Mouse (Mus musculus): Measurements from ENCODE around the gene Tnxb. TPM values are rescaled to one million over a fixed set of nuclear protein-coding genes. Genes with fewer than 3 reads are reported as not detected.

Tnxb gene
- polyA plus RNA-seq, 1 experiment from 2014 or later = not detected

GRCm38 (mm10) chr17:34664472-34664871 lies 5.9 kb upstream of the Tnxb start:
- Histone ChIP-seq H3K4me2 (ENCODE audit: low read depth, severe bottlenecking) (no peak overlapping the region), H3K27me3 (ENCODE audit: control insufficient read depth, insufficient read depth, low read length) (peaks cover 13% of the 10 kb centered on the region)

GRCm38 (mm10) chr17:34671151-34672066 lies 1.1 kb downstream of the Tnxb start:
- Histone ChIP-seq H3K27ac (replicated peaks; ENCODE audit: low read depth, low read length) (no peak overlapping the region), H3K4me3 (ENCODE audit: low read depth, low read length) (peak overlapping the region; percentile 29), H3K9ac (ENCODE audit: low read length) (peak overlapping the region; percentile 35), H3K4me2 (ENCODE audit: low read depth, severe bottlenecking) (peak overlapping the region; percentile 53), H3K36me3 (ENCODE audit: control insufficient read depth, insufficient read depth, low read length) (no peaks in the 10 kb centered on the region), H3K9me3 (ENCODE audit: control insufficient read depth, low read length) (no peaks in the 10 kb centered on the region), H3K27me3 (ENCODE audit: control insufficient read depth, insufficient read depth, low read length) (peaks cover 48% of the 10 kb centered on the region), H3K4me1 (ENCODE audit: control insufficient read depth, insufficient read depth, low read length) (peaks cover 11% of the 10 kb centered on the region)
- no peak for ATAC-seq (ENCODE audit: insufficient number of reproducible peaks, low FRiP score, low TSS enrichment, low read depth)
- DNase-seq (ENCODE audit: low spot score) = peak; percentile 63
- 10% methylated on average over 93 of the region's 93 CpGs for WGBS

More at GRCm38 (mm10) chr17:34664472-34664871, 5.9 kb upstream of the Tnxb start:
- no peaks in the 10 kb centered on the region for H3K36me3 ChIP-seq (ENCODE audit: control insufficient read depth, insufficient read depth, low read length)
- no peaks in the 10 kb centered on the region; the same call in 1 of the 2 replicates for H3K4me1 ChIP-seq (ENCODE audit: control insufficient read depth, insufficient read depth, low read length)
- H3K9ac ChIP-seq (ENCODE audit: low read length) = no peak overlapping the region
- no peak overlapping the region for H3K27ac ChIP-seq (replicated peaks; ENCODE audit: low read depth, low read length)
- H3K9me3 ChIP-seq (ENCODE audit: control insufficient read depth, low read length) = no peaks in the 10 kb centered on the region
- ATAC-seq (ENCODE audit: insufficient number of reproducible peaks, low FRiP score, low TSS enrichment, low read depth) (no peak), DNase-seq (ENCODE audit: low spot score) (no peak)
- WGBS = 85% methylated on average over 7 of the region's 7 CpGs
- no peak overlapping the region for H3K4me3 ChIP-seq (ENCODE audit: low read depth, low read length)

DNA sequence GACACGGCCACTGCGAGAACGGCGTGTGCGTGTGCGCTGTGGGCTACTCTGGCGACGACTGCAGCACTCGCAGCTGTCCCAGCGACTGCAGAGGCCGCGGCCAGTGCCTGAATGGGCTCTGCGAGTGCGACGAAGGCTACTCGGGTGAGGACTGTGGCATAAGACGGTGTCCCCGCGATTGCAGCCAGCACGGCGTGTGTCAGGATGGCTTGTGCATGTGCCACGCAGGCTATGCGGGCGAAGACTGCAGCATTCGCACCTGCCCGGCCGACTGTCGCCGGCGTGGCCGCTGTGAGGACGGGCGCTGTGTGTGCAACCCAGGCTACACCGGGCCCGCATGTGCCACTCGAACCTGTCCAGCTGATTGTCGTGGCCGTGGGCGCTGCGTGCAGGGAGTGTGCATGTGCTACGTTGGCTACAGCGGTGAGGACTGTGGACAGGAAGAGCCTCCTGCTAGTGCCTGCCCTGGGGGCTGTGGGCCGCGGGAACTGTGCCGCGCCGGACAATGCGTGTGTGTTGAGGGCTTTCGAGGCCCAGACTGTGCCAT lies 2.0 kb downstream of the Tnxb start:
- Histone ChIP-seq H3K9me3 (ENCODE audit: control insufficient read depth, low read length) (no peaks in the 10 kb centered on the region), H3K36me3 (ENCODE audit: control insufficient read depth, insufficient read depth, low read length) (no peaks in the 10 kb centered on the region), H3K4me1 (ENCODE audit: control insufficient read depth, insufficient read depth, low read length) (peaks cover 11% of the 10 kb centered on the region), H3K27me3 (ENCODE audit: control insufficient read depth, insufficient read depth, low read length) (peaks cover 51% of the 10 kb centered on the region), H3K9ac (ENCODE audit: low read length) (no peak overlapping the region), H3K27ac (replicated peaks; ENCODE audit: low read depth, low read length) (no peak overlapping the region), H3K4me3 (ENCODE audit: low read depth, low read length) (peak overlapping the region; percentile 29; the same call in 1 of the 2 replicates), H3K4me2 (ENCODE audit: low read depth, severe bottlenecking) (peak overlapping the region; percentile 53)
- no peak for ATAC-seq (ENCODE audit: insufficient number of reproducible peaks, low FRiP score, low TSS enrichment, low read depth)
- DNase-seq (ENCODE audit: low spot score) = no peak
- 26% methylated on average over 48 of the region's 49 CpGs for WGBS

GRCm38 (mm10) chr17:34673139-34673538 lies 2.8 kb downstream of the Tnxb start:
- Histone ChIP-seq H3K36me3 (ENCODE audit: control insufficient read depth, insufficient read depth, low read length) (no peaks in the 10 kb centered on the region), H3K4me3 (ENCODE audit: low read depth, low read length) (no peak overlapping the region), H3K4me2 (ENCODE audit: low read depth, severe bottlenecking) (no peak overlapping the region), H3K27ac (replicated peaks; ENCODE audit: low read depth, low read length) (no peak overlapping the region), H3K9ac (ENCODE audit: low read length) (no peak overlapping the region), H3K4me1 (ENCODE audit: control insufficient read depth, insufficient read depth, low read length) (peaks cover 11% of the 10 kb centered on the region), H3K9me3 (ENCODE audit: control insufficient read depth, low read length) (no peaks in the 10 kb centered on the region), H3K27me3 (ENCODE audit: control insufficient read depth, insufficient read depth, low read length) (peaks cover 51% of the 10 kb centered on the region)
- DNase-seq (ENCODE audit: low spot score) (no peak), ATAC-seq (ENCODE audit: insufficient number of reproducible peaks, low FRiP score, low TSS enrichment, low read depth) (no peak)
- 91% methylated on average over 7 of the region's 7 CpGs for WGBS

GRCm38 (mm10) chr17:34674524-34675204 lies 4.3 kb downstream of the Tnxb start:
- peaks cover 50% of the 10 kb centered on the region for H3K27me3 ChIP-seq (ENCODE audit: control insufficient read depth, insufficient read depth, low read length)
- H3K4me1 ChIP-seq (ENCODE audit: control insufficient read depth, insufficient read depth, low read length) = peaks cover 11% of the 10 kb centered on the region
- ATAC-seq (ENCODE audit: insufficient number of reproducible peaks, low FRiP score, low TSS enrichment, low read depth) (no peak), DNase-seq (ENCODE audit: low spot score) (no peak)
- 73% methylated on average over 11 of the region's 11 CpGs for WGBS
- no peaks in the 10 kb centered on the region for H3K9me3 ChIP-seq (ENCODE audit: control insufficient read depth, low read length)
- no peak overlapping the region for H3K9ac ChIP-seq (ENCODE audit: low read length)
- H3K36me3 ChIP-seq (ENCODE audit: control insufficient read depth, insufficient read depth, low read length) = no peaks in the 10 kb centered on the region
- H3K4me2 ChIP-seq (ENCODE audit: low read depth, severe bottlenecking) = no peak overlapping the region
- no peak overlapping the region for H3K27ac ChIP-seq (replicated peaks; ENCODE audit: low read depth, low read length)
- H3K4me3 ChIP-seq (ENCODE audit: low read depth, low read length) = no peak overlapping the region

- H3K4me3 ChIP-seq (ENCODE audit: low read depth, low read length) = no peak overlapping the region
- no peak overlapping the region for H3K9ac ChIP-seq (ENCODE audit: low read length)
- H3K4me1 ChIP-seq (ENCODE audit: control insufficient read depth, insufficient read depth, low read length) = peaks cover 11% of the 10 kb centered on the region
- no peaks in the 10 kb centered on the region for H3K9me3 ChIP-seq (ENCODE audit: control insufficient read depth, low read length)
- ATAC-seq (ENCODE audit: insufficient number of reproducible peaks, low FRiP score, low TSS enrichment, low read depth) = no peak
- DNase-seq (ENCODE audit: low spot score) = no peak
- no peak overlapping the region for H3K27ac ChIP-seq (replicated peaks; ENCODE audit: low read depth, low read length)
- 75% methylated on average over 13 of the region's 13 CpGs for WGBS
- H3K4me2 ChIP-seq (ENCODE audit: low read depth, severe bottlenecking) = no peak overlapping the region
- no peaks in the 10 kb centered on the region for H3K36me3 ChIP-seq (ENCODE audit: control insufficient read depth, insufficient read depth, low read length)
- H3K27me3 ChIP-seq (ENCODE audit: control insufficient read depth, insufficient read depth, low read length) = peaks cover 45% of the 10 kb centered on the region
Measured at GRCm38 (mm10) chr17:34675205-34676092, 5.1 kb downstream of the Tnxb start.

DNA sequence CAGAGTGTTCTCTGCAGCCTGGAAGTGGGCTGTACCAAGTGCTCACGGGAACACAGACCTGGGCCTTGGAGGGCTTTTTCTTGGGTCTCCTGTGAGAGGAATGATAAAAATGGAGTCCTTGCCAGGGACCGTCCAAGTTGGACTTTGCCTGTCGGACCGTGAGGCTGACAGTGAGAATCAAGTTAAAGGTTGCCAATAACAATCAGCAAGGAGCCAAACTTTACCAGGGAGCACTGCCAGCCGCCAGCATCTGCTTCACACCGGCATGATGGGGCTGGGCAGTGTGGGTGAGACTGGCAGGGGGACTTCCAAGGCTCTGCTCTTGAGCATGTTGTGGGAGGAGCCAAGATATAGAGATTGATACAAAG lies 5.7 kb downstream of the Tnxb start:
- no peak overlapping the region for H3K27ac ChIP-seq (replicated peaks; ENCODE audit: low read depth, low read length)
- DNase-seq (ENCODE audit: low spot score) (no peak), ATAC-seq (ENCODE audit: insufficient number of reproducible peaks, low FRiP score, low TSS enrichment, low read depth) (no peak)
- no peak overlapping the region for H3K4me3 ChIP-seq (ENCODE audit: low read depth, low read length)
- no peaks in the 10 kb centered on the region for H3K36me3 ChIP-seq (ENCODE audit: control insufficient read depth, insufficient read depth, low read length)
- H3K4me2 ChIP-seq (ENCODE audit: low read depth, severe bottlenecking) = no peak overlapping the region
- peaks cover 11% of the 10 kb centered on the region for H3K4me1 ChIP-seq (ENCODE audit: control insufficient read depth, insufficient read depth, low read length)
- no peaks in the 10 kb centered on the region for H3K9me3 ChIP-seq (ENCODE audit: control insufficient read depth, low read length)
- peaks cover 38% of the 10 kb centered on the region for H3K27me3 ChIP-seq (ENCODE audit: control insufficient read depth, insufficient read depth, low read length)
- 74% methylated on average over 6 of the region's 6 CpGs for WGBS
- H3K9ac ChIP-seq (ENCODE audit: low read length) = no peak overlapping the region

- no peak overlapping the region for H3K27ac ChIP-seq (replicated peaks; ENCODE audit: low read depth, low read length)
- no peak overlapping the region for H3K4me2 ChIP-seq (ENCODE audit: low read depth, severe bottlenecking)
- no peaks in the 10 kb centered on the region for H3K36me3 ChIP-seq (ENCODE audit: control insufficient read depth, insufficient read depth, low read length)
- H3K4me1 ChIP-seq (ENCODE audit: control insufficient read depth, insufficient read depth, low read length) = peaks cover 5% of the 10 kb centered on the region
- DNase-seq (ENCODE audit: low spot score) (no peak), ATAC-seq (ENCODE audit: insufficient number of reproducible peaks, low FRiP score, low TSS enrichment, low read depth) (no peak)
- no peak overlapping the region for H3K4me3 ChIP-seq (ENCODE audit: low read depth, low read length)
- 77% methylated on average over 12 of the region's 12 CpGs for WGBS
- H3K27me3 ChIP-seq (ENCODE audit: control insufficient read depth, insufficient read depth, low read length) = peaks cover 32% of the 10 kb centered on the region
- no peak overlapping the region for H3K9ac ChIP-seq (ENCODE audit: low read length)
- H3K9me3 ChIP-seq (ENCODE audit: control insufficient read depth, low read length) = no peaks in the 10 kb centered on the region
Measured at GRCm38 (mm10) chr17:34676671-34677070, 6.3 kb downstream of the Tnxb start.
